Mouse (Mus musculus) monocyte, adult 5-6 weeks (primary cell): ENCODE measurements around the gene Mfap3. TPM values are rescaled to one million over a fixed set of nuclear protein-coding genes. Genes with fewer than 3 reads are reported as not detected.

Source experiments
- ATAC-seq: fragments of 153-309, 156-312 bp; replicated peaks from 2 replicates; pipeline ENCODE4 v1.8.0; 2017; ENCODE audit warnings: mild to moderate bottlenecking; ENCODE audit not compliant: low TSS enrichment, insufficient number of reproducible peaks, severe bottlenecking, poor library complexity, low FRiP score
- total RNA-seq: library from RNA; stranded (forward); fragments of 200-1000, 200-491, 200-594 nt; gene quantifications from 3 replicates; pipeline ENCODE4 v1.2.3, GENCODE M21; 2017

Mfap3 gene
- total RNA-seq, 1 experiment from 2014 or later = 33.6 TPM

DNA sequence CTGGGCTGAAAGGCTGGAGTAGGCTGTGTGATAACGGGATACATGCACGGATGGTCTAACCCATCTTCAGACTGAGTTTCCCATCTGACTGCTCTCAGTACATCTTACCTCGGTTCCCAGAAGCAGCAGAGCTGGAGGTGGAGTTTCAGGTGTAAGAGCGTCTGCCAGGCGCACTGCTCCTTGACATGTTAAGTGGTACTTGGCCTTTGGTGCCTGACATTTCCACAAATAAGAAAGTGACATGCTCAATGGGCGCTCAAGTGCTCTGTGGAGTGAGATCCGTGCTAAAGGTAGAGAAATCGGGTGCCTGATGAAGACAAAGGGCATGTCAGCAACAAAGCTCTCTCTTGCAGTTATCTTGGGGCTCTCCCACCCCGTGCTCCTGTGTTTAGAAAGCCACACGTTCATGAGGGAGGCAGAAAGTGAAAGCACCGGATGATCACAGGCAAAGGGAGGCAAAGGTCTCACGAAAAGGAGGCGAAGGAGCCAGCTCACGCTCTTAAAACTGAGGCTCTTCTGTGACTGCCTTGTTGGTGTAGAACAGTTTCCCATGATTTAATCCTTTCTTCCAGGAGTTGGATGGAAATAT is 55.3 kb downstream of the Mfap3 start:
- ATAC-seq = no peak

DNA sequence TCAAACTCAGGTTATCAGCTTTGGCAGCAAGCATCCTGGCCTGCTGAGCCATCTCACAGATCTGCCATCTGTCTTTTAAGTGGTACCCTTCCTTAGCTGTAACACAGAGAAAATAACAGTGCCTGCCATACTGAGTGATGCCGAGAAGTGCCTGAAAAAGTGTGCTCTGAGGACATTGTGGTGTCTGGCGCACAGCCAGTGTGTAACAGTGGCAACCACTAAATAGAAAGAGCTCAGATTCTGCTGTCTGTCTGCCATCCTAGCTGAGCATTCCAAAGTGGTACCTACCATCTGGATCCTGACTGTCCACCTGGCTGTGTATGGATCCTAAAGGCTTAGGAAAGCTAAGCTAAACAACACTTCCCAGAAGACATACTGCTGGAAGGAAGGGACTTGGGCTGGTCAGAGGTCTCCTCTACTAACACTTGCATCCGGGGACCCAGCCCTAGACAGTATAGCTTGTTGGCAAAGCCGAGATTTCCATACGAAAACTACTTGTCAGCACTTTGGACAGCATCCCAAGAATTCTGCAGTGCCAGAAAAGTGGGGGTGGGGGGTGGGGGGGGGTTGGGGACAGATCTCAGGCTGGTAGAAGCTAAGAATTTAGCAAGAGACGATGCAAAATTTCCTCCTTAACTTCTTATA is 58.5 kb downstream of the Mfap3 start:
- no peak for ATAC-seq

DNA sequence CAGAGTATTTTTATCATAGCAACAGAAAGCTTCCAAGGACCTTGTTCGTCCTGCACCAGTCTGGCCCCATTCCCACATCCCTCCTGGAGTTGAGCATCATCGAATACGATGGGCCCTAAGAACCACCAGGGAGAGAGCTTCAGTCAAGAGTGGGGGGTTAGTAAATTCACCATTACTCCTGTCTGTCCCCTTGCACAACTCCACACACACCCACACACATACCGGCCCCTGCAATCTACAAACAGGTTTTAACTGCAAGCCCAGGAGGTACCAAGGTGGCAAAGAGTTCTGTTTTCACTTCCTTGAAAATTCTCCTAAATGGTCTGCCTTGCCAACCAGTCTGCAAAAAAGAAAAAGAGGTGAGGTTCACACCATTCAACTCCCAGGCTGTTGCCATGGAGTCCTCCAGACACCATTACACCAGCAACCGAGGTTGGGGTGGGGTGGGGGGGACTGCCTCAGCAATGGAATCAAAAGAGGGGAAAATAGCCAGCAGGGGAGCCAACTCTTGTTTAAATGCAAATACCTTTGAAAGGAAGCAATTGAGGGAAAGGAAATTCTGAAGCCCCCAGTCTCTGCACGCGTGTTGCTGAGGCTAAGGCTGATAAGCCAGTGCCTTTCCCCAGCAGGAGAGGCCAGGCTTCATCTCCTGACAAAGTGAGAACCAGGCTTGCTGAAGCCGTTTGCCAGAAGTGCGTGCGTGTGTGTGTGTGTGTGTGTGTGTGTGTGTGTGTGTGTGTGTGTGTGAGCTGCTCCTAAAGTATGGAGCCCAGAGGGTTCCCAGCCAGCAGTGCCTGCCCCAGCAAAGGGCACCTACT is 64.6 kb downstream of the Mfap3 start:
- ATAC-seq = no peak

Other genes with a start within 250 kb of the Mfap3 start
- 33.8 to 60.8 TPM (median 36.3 TPM) in 3 replicates for gene Fam114a2, start within 50 bp of the Mfap3 start, total RNA-seq
- gene Galnt10, start 126.8 kb downstream of the Mfap3 start, total RNA-seq = 18.6 to 31.9 TPM (median 21.5 TPM) in 3 replicates